Mouse (Mus musculus) embryonic facial prominence, embryonic 11.5 days (tissue): ENCODE results near the gene Noxred1. TPM values are rescaled to one million over a fixed set of nuclear protein-coding genes. Genes with fewer than 3 reads are reported as not detected.

Experiments used
- ATAC-seq: fragments of 200-750 bp; cut with Nextera tagmentation; replicated peaks from 2 replicates; pipeline ENCODE4 v1.8.0; 2017; ENCODE audit warnings: low read depth; ENCODE audit not compliant: insufficient number of reproducible peaks, low FRiP score, low TSS enrichment
- DNase-seq: peaks from one replicate; pipeline ENCODE4 v3.0.0-alpha.2; 2015; ENCODE audit warnings: low spot score
- H3K27ac ChIP-seq: fragments of 300-500 bp; sonication (generic); replicated peaks from 2 replicates; pipeline ENCODE4 v1.5.1; 2014; ENCODE audit warnings: mild to moderate bottlenecking, low read depth, low read length, control low read depth
- H3K27me3 ChIP-seq: fragments of 300-500 bp; sonication (generic); 2 replicates; pipeline ENCODE4 v1.6.1; 2014; ENCODE audit warnings: mild to moderate bottlenecking, low read length, moderate library complexity, mixed read lengths; ENCODE audit not compliant: control insufficient read depth, insufficient read depth
- H3K36me3 ChIP-seq: fragments of 300-500 bp; sonication (generic); replicated peaks from 2 replicates; pipeline ENCODE4 v1.6.1; 2014; ENCODE audit warnings: low read depth, mild to moderate bottlenecking, low read length, moderate library complexity, mixed read lengths; ENCODE audit not compliant: control insufficient read depth, insufficient read depth
- H3K4me1 ChIP-seq: fragments of 300-500 bp; sonication (generic); 2 replicates; pipeline ENCODE4 v1.6.1; 2014; ENCODE audit warnings: low read length, mixed read lengths; ENCODE audit not compliant: control insufficient read depth, insufficient read depth
- H3K4me2 ChIP-seq: fragments of 300-500 bp; sonication (generic); 2 replicates; pipeline ENCODE4 v1.6.1; 2014; ENCODE audit warnings: low read depth, mild to moderate bottlenecking, control low read depth, low read length, moderate library complexity
- H3K4me3 ChIP-seq: fragments of 300-500 bp; sonication (generic); 2 replicates; pipeline ENCODE4 v1.5.1; 2014; ENCODE audit warnings: low read depth, low read length, control low read depth
- H3K9ac ChIP-seq: fragments of 300-500 bp; sonication (generic); replicated peaks from 2 replicates; pipeline ENCODE4 v1.6.1; 2014; ENCODE audit warnings: mild to moderate bottlenecking, control low read depth, low read length
- H3K9me3 ChIP-seq: fragments of 300-500 bp; sonication (generic); replicated peaks from 2 replicates; pipeline ENCODE4 v1.6.1; 2016; ENCODE audit warnings: mild to moderate bottlenecking, low read length, inconsistent platforms, mixed read lengths; ENCODE audit not compliant: control insufficient read depth
- WGBS: fragments of 180-500 bp; shearing (Covaris S2); extraction: QIAGEN DNeasy Blood & Tissue Kit; methylation state at CpG from one replicate; pipeline ENCODE4 v1.1.7; 2014; 5-methylcytosine and 5-hydroxymethylcytosine counted together
- polyA plus RNA-seq: library from polyadenylated mRNA; unstranded; fragments of >200 nt; fragmentation: Nextera tagmentation; extraction: Ambion mirVana; gene quantifications from 2 replicates; pipeline ENCODE4 v1.2.1, GENCODE M21; 2014

Gene Noxred1
- polyA plus RNA-seq, 1 experiment from 2014 or later: 0.67 TPM

DNA sequence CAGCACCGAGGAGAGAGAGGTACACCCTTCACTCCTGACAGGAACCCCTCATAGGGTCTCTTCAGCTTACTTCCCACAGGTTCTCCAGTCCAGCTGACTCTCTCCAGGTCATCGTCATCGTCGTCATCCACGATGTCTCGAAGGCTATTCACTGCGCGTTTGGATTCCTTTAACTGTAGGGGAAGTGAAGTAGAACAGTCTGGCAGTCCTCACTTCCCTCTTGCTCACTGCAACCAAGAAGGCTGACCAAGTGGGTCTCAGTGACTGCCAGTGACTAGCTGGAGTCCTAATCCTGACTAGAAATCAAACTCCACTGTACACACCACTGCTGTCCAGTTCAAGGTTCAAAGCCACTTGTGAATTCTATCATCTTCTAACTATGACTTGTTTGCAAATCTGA, 22.0 kb upstream of the Noxred1 start:
- H3K27ac ChIP-seq: no peak overlapping the region
- no peaks in the 10 kb centered on the region for H3K9me3 ChIP-seq
- H3K9ac ChIP-seq: no peak overlapping the region
- no peaks in the 10 kb centered on the region for H3K4me1 ChIP-seq
- H3K4me3 ChIP-seq: no peak overlapping the region
- H3K36me3 ChIP-seq: peaks cover 10% of the 10 kb centered on the region
- no peak for DNase-seq
- no peak overlapping the region for H3K4me2 ChIP-seq
- ATAC-seq: no peak
- 94% methylated on average over 8 of the region's 8 CpGs for WGBS
- H3K27me3 ChIP-seq: no peaks in the 10 kb centered on the region

DNA sequence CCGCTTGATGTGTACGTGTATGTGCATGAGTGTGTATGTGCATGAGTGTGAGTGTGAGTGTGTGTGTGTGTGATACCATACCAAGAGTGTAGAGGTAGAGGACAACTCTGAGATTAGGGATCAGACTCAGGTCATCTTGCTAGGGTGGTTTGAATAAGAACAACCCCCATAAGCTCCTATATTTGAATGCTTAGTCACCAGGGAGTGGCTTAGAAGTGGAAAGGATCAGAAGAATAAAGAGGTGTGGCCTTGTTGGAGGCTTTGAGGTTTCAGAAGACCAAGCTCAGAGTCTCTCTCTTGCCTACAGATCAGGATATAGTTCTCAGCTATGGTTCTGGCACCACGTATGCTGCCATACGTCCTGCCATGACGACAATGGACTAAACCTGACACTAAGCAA, 18.1 kb upstream of the Noxred1 start:
- Histone ChIP-seq H3K4me3 (no peak overlapping the region), H3K27me3 (no peaks in the 10 kb centered on the region), H3K9ac (no peak overlapping the region), H3K4me1 (no peaks in the 10 kb centered on the region), H3K36me3 (peaks cover 13% of the 10 kb centered on the region), H3K27ac (no peak overlapping the region), H3K4me2 (no peak overlapping the region), H3K9me3 (no peaks in the 10 kb centered on the region)
- 94% methylated on average over 5 of the region's 5 CpGs for WGBS
- DNase-seq: no peak
- ATAC-seq: no peak

DNA sequence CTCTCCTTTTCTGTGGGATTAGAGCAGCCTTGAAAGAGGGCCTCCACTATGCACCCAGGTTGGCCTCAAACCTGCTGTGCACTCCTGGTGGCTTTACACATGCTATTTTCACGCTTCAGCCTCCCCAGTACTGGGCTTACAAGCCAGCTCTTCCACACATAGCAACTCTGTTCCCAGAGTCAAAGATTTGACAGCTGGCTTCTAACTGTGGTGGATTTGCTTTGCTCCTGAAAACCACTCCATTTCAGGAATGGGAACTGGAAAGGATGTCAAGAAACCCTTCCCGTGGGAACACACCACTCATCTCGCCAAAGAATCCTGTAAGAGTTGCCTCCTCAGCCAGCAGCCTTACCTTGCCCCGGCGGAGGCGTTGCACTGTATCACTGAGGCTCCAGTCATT, 15.3 kb upstream of the Noxred1 start:
- no peak for DNase-seq

DNA sequence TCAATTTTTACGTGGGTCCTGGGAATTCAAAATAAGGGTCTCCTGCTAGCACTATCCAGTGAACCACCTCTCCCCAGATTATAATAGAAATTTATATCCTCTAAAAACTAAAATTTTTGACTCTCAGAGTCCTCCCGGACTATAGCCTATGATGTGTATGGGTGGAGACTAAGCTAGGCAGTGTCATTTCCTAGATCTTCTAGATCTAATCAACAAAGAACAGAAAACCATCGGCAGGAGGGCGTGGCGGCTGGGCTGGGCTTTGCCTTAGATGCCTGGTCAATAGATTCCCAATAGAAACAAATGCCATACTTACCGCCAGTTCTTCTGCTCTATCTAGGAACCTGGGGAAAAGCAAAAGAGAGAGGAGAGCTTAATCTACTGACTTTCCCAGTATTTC, 11.6 kb upstream of the Noxred1 start:
- Histone ChIP-seq H3K36me3 (peaks cover 9% of the 10 kb centered on the region), H3K27me3 (no peaks in the 10 kb centered on the region), H3K4me1 (no peaks in the 10 kb centered on the region), H3K9ac (no peak overlapping the region), H3K4me3 (no peak overlapping the region), H3K9me3 (no peaks in the 10 kb centered on the region), H3K27ac (no peak overlapping the region), H3K4me2 (no peak overlapping the region)
- ATAC-seq (no peak), DNase-seq (no peak)
- 92% methylated on average over 6 of the region's 6 CpGs for WGBS

More for the DNA sequence above, 15.3 kb upstream of the Noxred1 start:
- no peak overlapping the region for H3K9ac ChIP-seq
- H3K4me3 ChIP-seq: no peak overlapping the region
- H3K9me3 ChIP-seq: no peaks in the 10 kb centered on the region
- H3K4me2 ChIP-seq: no peak overlapping the region
- H3K27ac ChIP-seq: no peak overlapping the region
- 92% methylated on average over 6 of the region's 6 CpGs for WGBS
- no peak for ATAC-seq
- peaks cover 9% of the 10 kb centered on the region for H3K36me3 ChIP-seq
- H3K4me1 ChIP-seq: no peaks in the 10 kb centered on the region
- H3K27me3 ChIP-seq: no peaks in the 10 kb centered on the region

DNA sequence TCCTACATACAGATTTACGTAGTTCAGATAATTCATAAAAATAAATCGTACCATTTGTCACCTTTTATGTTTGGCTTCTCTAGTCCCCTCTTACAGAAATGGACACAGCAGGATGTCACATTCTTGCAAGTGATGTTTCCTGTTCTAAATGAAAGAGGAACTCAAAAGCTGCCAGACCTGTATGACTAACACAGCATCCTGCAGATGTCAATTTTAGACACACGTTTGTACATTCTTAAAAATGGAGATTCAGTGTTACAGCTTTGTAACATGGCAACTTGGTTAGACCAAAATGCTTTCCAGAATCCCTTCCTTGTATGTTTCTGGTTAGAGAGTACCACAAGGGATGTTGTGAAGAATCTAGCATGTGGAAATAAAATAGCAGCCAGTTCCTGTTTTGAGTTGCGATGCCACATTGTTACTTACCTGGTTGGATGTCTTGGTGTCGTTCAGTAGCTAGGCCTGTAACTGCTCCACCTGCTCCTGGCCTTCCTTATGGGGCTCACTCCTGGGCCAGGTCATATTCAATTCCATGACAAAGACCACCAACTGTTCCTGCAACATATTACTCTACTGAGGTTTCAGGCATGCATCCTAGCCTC, 1.5 kb downstream of the Noxred1 start:
- Histone ChIP-seq H3K4me3 (no peak overlapping the region), H3K4me2 (no peak overlapping the region), H3K4me1 (no peaks in the 10 kb centered on the region), H3K9me3 (no peaks in the 10 kb centered on the region), H3K27ac (no peak overlapping the region), H3K9ac (no peak overlapping the region), H3K36me3 (peaks cover 4% of the 10 kb centered on the region; the same call in 1 of the 2 replicates), H3K27me3 (no peaks in the 10 kb centered on the region)
- ATAC-seq (no peak), DNase-seq (no peak)
- 87% methylated on average over 5 of the region's 5 CpGs for WGBS

DNA sequence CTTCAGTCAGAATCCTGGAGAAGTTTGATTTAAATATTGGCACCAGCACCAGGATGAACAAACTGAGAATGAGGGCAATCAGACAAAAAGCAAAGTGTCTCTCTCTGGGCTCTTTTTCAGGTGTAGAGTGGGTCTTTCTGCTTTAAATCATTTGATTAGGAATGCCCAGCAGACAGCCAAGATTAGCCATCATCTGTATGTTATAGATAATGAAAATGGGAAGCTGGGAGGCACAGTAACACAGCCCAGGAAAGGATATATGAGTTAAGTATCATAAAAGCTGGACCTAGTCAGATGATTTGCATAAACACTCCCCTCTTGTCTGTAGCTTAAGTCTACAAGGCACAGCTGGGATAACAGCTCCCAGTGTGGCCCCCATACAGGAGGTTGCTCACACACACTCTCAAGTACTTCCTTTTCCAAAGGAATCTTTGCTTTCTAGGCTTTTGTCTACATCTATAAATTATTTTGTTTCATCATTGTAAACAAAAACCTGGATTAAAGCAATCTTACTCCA, 8.1 kb downstream of the Noxred1 start:
- H3K4me1 ChIP-seq: no peaks in the 10 kb centered on the region
- no peak overlapping the region for H3K4me3 ChIP-seq
- H3K9me3 ChIP-seq: no peaks in the 10 kb centered on the region
- H3K4me2 ChIP-seq: no peak overlapping the region
- no peak overlapping the region for H3K27ac ChIP-seq
- H3K9ac ChIP-seq: no peak overlapping the region
- ATAC-seq: no peak
- H3K36me3 ChIP-seq: no peaks in the 10 kb centered on the region
- H3K27me3 ChIP-seq: no peaks in the 10 kb centered on the region
- no peak for DNase-seq

DNA sequence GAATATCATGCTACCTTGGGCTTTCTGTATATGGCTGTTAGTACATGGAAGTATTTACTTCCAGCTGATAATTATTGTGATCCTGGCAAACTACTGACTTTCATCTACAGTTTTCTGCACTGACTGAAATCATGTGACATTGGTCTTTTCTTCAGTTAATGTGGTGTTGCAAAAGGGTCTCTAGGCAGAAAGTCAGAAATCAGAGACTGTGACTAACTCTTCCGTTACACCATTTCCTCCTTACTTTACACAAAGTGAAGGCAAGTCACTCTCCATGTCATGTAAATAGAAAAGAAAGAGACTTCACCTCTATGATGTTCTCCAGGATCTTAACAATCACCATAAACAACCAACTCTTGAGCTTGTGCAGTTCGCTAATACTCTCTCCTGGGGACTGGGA, 8.9 kb downstream of the Noxred1 start:
- Histone ChIP-seq H3K4me2 (no peak overlapping the region), H3K4me1 (no peaks in the 10 kb centered on the region), H3K9ac (no peak overlapping the region), H3K36me3 (no peaks in the 10 kb centered on the region), H3K4me3 (no peak overlapping the region), H3K27me3 (no peaks in the 10 kb centered on the region), H3K9me3 (no peaks in the 10 kb centered on the region), H3K27ac (no peak overlapping the region)
- DNase-seq: no peak
- ATAC-seq: no peak
- WGBS: 87% methylated on average over 2 of the region's 2 CpGs

DNA sequence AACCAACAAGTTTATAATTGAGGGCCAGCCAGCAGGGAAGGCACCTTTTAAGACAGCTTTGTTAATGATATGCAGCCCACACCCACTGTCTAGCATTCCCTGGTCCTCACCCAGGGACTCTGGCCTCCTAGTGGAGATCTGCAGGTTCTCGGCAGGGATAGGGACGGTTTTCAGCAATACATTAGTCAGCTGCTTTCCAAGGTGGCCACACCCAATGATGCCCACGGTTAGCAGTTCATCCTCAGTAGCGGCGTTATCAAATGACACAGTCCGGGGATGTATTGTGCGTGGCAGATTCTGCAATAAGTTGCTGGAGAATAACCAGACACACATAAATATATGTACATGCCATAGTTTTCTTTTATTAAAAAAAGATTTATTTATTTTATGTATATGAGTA, 11.7 kb downstream of the Noxred1 start:
- no peaks in the 10 kb centered on the region for H3K4me1 ChIP-seq
- H3K4me2 ChIP-seq: no peak overlapping the region
- H3K36me3 ChIP-seq: no peaks in the 10 kb centered on the region
- ATAC-seq: no peak
- H3K4me3 ChIP-seq: no peak overlapping the region
- DNase-seq: no peak
- WGBS: 72% methylated on average over 7 of the region's 7 CpGs
- no peak overlapping the region for H3K9ac ChIP-seq
- H3K27me3 ChIP-seq: no peaks in the 10 kb centered on the region
- no peaks in the 10 kb centered on the region for H3K9me3 ChIP-seq
- no peak overlapping the region for H3K27ac ChIP-seq
